Mouse (Mus musculus) cerebellum, postnatal 10 days (tissue): ENCODE results near the gene Vmn1r132.
"Not testable (repeated sequence)": the region's sequence is repeated elsewhere in the genome, so short reads cannot be mapped to it uniquely, and the experiment has no call there.

Source experiments
- DNase-seq, 2 experiments: peaks; one replicate each; pipeline ENCODE4 v3.0.0; 2021; ENCODE audit warnings: mixed read lengths in 2 of 2

Vmn1r132 gene

DNA sequence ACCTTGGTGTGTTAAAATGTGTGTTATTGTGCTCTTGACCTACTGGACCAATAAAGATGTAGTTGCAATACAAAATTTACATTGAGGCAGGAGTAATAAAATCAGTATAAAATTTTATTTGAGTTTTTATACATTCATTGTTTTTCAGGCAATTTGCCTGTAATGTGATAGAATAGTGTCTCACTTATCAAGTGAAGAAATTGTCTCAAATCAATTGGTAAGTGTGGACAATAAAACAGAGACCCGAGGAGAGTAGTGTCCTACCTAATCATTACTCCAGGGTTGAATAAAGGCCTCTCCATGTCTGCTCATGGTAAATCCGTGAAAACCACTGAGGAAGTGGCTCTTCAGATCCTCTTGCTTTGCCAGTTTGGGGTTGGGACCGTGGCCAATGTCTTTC lies at the start of gene Vmn1r132:
Gene Vmn1r132 (plus strand): TSS at position 301 of the 400 bp plus-strand sequence.
- not testable (repeated sequence) for DNase-seq
